In the genomic region with DNA sequence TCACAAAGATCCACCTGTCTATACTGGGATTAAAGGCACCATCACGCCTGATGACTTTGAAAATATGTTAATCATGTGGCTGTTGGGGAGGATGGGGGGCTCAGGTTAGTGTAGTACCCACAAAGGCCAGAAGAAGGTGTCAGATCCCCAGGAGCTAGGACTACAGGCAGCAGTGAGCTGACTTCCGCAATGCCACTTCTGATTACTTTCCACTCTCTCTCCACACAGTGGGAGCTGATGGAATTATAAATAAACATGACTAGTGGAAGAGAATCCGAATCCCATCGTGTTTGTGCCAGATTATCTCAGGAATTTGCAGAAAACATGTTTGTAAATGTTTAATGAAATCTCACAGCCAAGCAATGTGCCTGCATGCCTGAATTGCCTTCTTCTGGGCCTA, we compare ENCODE assay signal across 9 mouse cellular contexts. TPM values are rescaled to one million over a fixed set of nuclear protein-coding genes. Genes with fewer than 3 reads are reported as not detected.
DNase-seq lines count a peak whose midpoint lies in the region; ATAC-seq and TF ChIP-seq lines count a peak whose summit lies in the region.
"Had no signal": no experiment of that assay in that cellular context is flagged by ENCODE, and none has a peak within 500 bp of the region (broad histone marks: within the 10 kb centered on the region; RNA-seq: fewer than 3 reads in every experiment).

No protein-coding gene starts in this region.

- TF ChIP-seq CTCF in liver, postnatal 0 days (IDR thresholded peaks at IDR 0.05; ENCODE audit: low read depth), result peak; percentile 62

- 37% methylated on average over 4 of the region's 4 CpGs for WGBS in liver, postnatal 0 days (ENCODE audit: insufficient replicate concordance)
- 41% methylated on average over 4 of the region's 4 CpGs for WGBS in liver, embryonic 11.5 days

- no peak for TF ChIP-seq EP300 in liver, postnatal 0 days (IDR thresholded peaks at IDR 0.05; ENCODE audit: low read depth)

- H3K9me3 ChIP-seq in liver, postnatal 0 days (ENCODE audit: low read length), result no peaks in the 10 kb centered on the region
- no peaks in the 10 kb centered on the region for H3K9me3 ChIP-seq in liver, embryonic 11.5 days (ENCODE audit: control insufficient read depth, low read length)
- H3K9me3 ChIP-seq: liver, embryonic 13.5 days had no signal

- no peaks in the 10 kb centered on the region; the same call in 1 of the 2 replicates for H3K4me1 ChIP-seq in liver, postnatal 0 days (ENCODE audit: insufficient read depth)
- peaks cover 7% of the 10 kb centered on the region for H3K4me1 ChIP-seq in liver, embryonic 11.5 days (replicated peaks; ENCODE audit: control insufficient read depth, insufficient read depth, low read length)

- H3K4me3 ChIP-seq in liver, postnatal 0 days (ENCODE audit: low read depth, low read length), result no peak overlapping the region
- no peak overlapping the region for H3K4me3 ChIP-seq in liver, embryonic 11.5 days (ENCODE audit: low read depth, low read length)
- H3K4me3 ChIP-seq: liver, embryonic 13.5 days had no signal

- no peaks in the 10 kb centered on the region for H3K27me3 ChIP-seq in liver, postnatal 0 days (ENCODE audit: insufficient read depth, low read length)
- H3K27me3 ChIP-seq in liver, embryonic 11.5 days (replicated peaks; ENCODE audit: control insufficient read depth, insufficient read depth, low read length), result no peaks in the 10 kb centered on the region
- H3K27me3 ChIP-seq: liver, embryonic 13.5 days had no signal

- DNase-seq in liver, postnatal 0 days, result no peak
- DNase-seq in liver, embryonic 11.5 days (ENCODE audit: low spot score), result no peak
- peak; percentile 64 to 85 for DNase-seq in kidney, adult 8-10 months
- peak; percentile 64 for DNase-seq in retina, embryonic 14.5 days (ENCODE audit: low spot score)
- DNase-seq in embryo, embryonic 11 days, result no peak
- DNase-seq in gastrocnemius, postnatal 10 days, result no peak
- DNase-seq in urinary bladder, postnatal 25 days (ENCODE audit: low spot score), result no peak
- DNase-seq: liver, embryonic 13.5 days had no signal

- H3K27ac ChIP-seq in liver, postnatal 0 days (ENCODE audit: low read depth), result no peak overlapping the region
- H3K27ac ChIP-seq in liver, embryonic 11.5 days (ENCODE audit: low read depth, low read length), result no peak overlapping the region
- H3K27ac ChIP-seq: liver, embryonic 13.5 days had no signal

- ATAC-seq in liver, postnatal 0 days, result no peak
- ATAC-seq in liver, embryonic 11.5 days (replicated peaks; ENCODE audit: low FRiP score), result no peak
- 0 out of 2 replicates have a peak, but pooled peaks have one; percentile 55 for ATAC-seq in common myeloid progenitor, adult 5-6 weeks (replicated peaks; ENCODE audit: low read depth, poor library complexity, severe bottlenecking)

- H3K36me3 ChIP-seq in liver, postnatal 0 days (replicated peaks; ENCODE audit: insufficient read depth, low read length), result no peaks in the 10 kb centered on the region
- no peaks in the 10 kb centered on the region for H3K36me3 ChIP-seq in liver, embryonic 11.5 days (ENCODE audit: control insufficient read depth, insufficient read depth, low read length)
- H3K36me3 ChIP-seq: liver, embryonic 13.5 days had no signal

- no peak overlapping the region for H3K4me2 ChIP-seq in liver, postnatal 0 days (ENCODE audit: low read depth, low read length)
- no peak overlapping the region for H3K4me2 ChIP-seq in liver, embryonic 11.5 days
- H3K4me2 ChIP-seq: liver, embryonic 13.5 days had no signal

- no peak overlapping the region for H3K9ac ChIP-seq in liver, postnatal 0 days (replicated peaks)
- H3K9ac ChIP-seq in liver, embryonic 11.5 days (ENCODE audit: low read depth, low read length), result no peak overlapping the region
- H3K9ac ChIP-seq: liver, embryonic 13.5 days had no signal

RNA-seq across cellular contexts. Expression of a gene that starts 46.1 kb away (rescaled TPM):
- 1.5 and 1.8 TPM in 2 replicates for polyA plus RNA-seq in liver, postnatal 0 days (2015; fragmentation: Nextera tagmentation; extraction: Ambion mirVana)
- polyA plus RNA-seq in liver, embryonic 11.5 days (2014; fragmentation: Nextera tagmentation; extraction: Ambion mirVana), result 4.9 and 7.9 TPM in 2 replicates
- 1.3 and 3.3 TPM in 2 replicates for total RNA-seq in common myeloid progenitor, adult 5-6 weeks (2017)
- total RNA-seq in gastrocnemius, postnatal 10 days (2021), result 1 to 10 TPM; 2.6 to 3.2 TPM

Comparison
In these comparisons a context has a peak if more than half of its experiments do, and no peak if none do; other contexts are left out.
1. DNase-seq: peak in kidney, adult 8-10 months (2 of 2) and retina, embryonic 14.5 days (single experiment); none in liver, postnatal 0 days (single experiment), liver, embryonic 11.5 days (single experiment), embryo, embryonic 11 days (single experiment), gastrocnemius, postnatal 10 days (single experiment) and urinary bladder, postnatal 25 days (single experiment).